Mouse (Mus musculus) hindbrain, embryonic 14.5 days (tissue): ENCODE results near the gene Hnrnpll. TPM values are rescaled to one million over a fixed set of nuclear protein-coding genes. Genes with fewer than 3 reads are reported as not detected.

ENCODE experiments used
- ATAC-seq: fragments of 200-750 bp; cut with Nextera tagmentation; 2 replicates; pipeline ENCODE4 v1.8.0; 2017; ENCODE audit warnings: moderate number of reproducible peaks, mild to moderate bottlenecking, moderate TSS enrichment, moderate library complexity; ENCODE audit not compliant: low FRiP score
- DNase-seq: peaks from one replicate; pipeline ENCODE4 v3.0.0-alpha.2; 2015; ENCODE audit warnings: low spot score
- H3K27ac ChIP-seq: fragments of 300-500 bp; sonication (generic); 2 replicates; pipeline ENCODE4 v1.5.1; 2014; ENCODE audit warnings: mild to moderate bottlenecking, moderate library complexity
- H3K27me3 ChIP-seq: fragments of 300-500 bp; sonication (generic); 2 replicates; pipeline ENCODE4 v1.6.1; 2014; ENCODE audit warnings: mild to moderate bottlenecking, low read length, mixed read lengths; ENCODE audit not compliant: control insufficient read depth, insufficient read depth
- H3K36me3 ChIP-seq: fragments of 300-500 bp; sonication (generic); replicated peaks from 2 replicates; pipeline ENCODE4 v1.6.1; 2014; ENCODE audit not compliant: control insufficient read depth, insufficient read depth
- H3K4me1 ChIP-seq: fragments of 300-500 bp; sonication (generic); replicated peaks from 2 replicates; pipeline ENCODE4 v1.6.1; 2014; ENCODE audit warnings: antibody characterized with exemption, low read length, mixed read lengths; ENCODE audit not compliant: control insufficient read depth, insufficient read depth
- H3K4me2 ChIP-seq: fragments of 300-500 bp; sonication (generic); replicated peaks from 2 replicates; pipeline ENCODE4 v1.6.1; 2014; ENCODE audit warnings: mild to moderate bottlenecking, moderate library complexity
- H3K4me3 ChIP-seq: fragments of 300-500 bp; sonication (generic); replicated peaks from 2 replicates; pipeline ENCODE4 v1.5.1; 2014; ENCODE audit warnings: mild to moderate bottlenecking, low read length
- H3K9ac ChIP-seq: fragments of 300-500 bp; sonication (generic); 2 replicates; pipeline ENCODE4 v1.6.1; 2014
- H3K9me3 ChIP-seq: fragments of 300-500 bp; sonication (generic); 2 replicates; pipeline ENCODE4 v1.6.1; 2016; ENCODE audit warnings: low read length; ENCODE audit not compliant: control insufficient read depth
- WGBS: fragments of 180-500 bp; shearing (Covaris S2); extraction: QIAGEN DNeasy Blood & Tissue Kit; methylation state at CpG from one replicate; pipeline ENCODE4 v1.1.7; 2014; 5-methylcytosine and 5-hydroxymethylcytosine counted together
- polyA plus RNA-seq: library from polyadenylated mRNA; unstranded; fragments of >200 nt; fragmentation: Nextera tagmentation; extraction: Ambion mirVana; gene quantifications from 2 replicates; pipeline ENCODE4 v1.2.1, GENCODE M21; 2014

The Hnrnpll gene
- polyA plus RNA-seq: 62.7 and 75.2 TPM in 2 replicates

DNA sequence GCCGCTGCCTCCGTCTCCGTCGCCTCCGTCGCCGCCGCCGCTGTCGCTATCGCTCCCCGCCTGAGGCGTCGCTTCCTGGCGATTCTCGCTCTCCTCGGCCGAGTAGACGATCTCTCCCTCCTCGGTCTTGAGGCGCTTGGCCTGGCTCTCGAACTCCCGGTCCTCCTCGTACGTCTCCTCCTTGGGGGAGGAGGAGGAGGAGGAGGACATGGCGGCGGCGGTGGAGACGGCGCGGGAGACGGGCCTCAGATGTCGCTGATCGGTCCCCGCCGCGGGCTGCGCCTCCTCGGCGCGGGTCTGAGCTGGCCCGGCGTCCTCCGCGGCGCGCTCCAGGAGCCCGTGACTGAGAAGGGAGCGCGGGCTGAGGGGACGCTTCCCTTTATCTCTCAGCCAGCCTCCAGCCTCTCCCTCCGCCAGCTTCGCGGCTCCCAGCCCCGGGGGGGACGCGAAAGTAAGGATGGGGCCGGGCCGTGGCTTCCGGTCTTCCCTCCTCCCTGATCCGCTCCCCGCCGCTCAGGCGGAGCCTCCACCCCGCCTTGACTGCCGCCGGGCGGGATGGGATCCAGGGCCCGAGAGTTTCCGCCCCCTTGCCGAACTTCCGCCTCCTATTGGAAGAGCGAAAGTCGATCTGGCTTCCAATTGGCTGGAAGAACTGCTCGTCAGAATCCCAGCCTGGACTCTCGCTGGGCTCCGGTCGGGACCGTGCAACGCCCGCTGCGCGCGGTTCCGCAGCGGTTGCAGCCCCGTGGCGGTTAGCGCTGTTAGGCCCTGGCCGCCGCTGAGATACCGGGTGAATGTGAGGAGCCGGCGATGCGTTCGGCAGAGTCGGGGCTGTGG is at the start of gene Hnrnpll:
Gene Hnrnpll (minus strand): TSS at position 552 of the 837 bp plus-strand sequence.
- DNase-seq: peak; percentile 98
- H3K9ac ChIP-seq: peak within 1 kb of the TSS; percentile 99
- peak within 1 kb of the TSS; percentile 99 for H3K4me3 ChIP-seq
- peaks cover 33% of the 10 kb centered on the region for H3K4me1 ChIP-seq
- peak within 1 kb of the TSS; percentile 77 for H3K4me2 ChIP-seq
- H3K9me3 ChIP-seq: no peaks in the 10 kb centered on the region
- under 1% methylated on average over 87 of the region's 97 CpGs for WGBS
- no peaks in the 10 kb centered on the region for H3K27me3 ChIP-seq
- peak; percentile 99 for ATAC-seq
- peak within 1 kb of the TSS; percentile 96 for H3K27ac ChIP-seq
- H3K36me3 ChIP-seq: no peaks in the 10 kb centered on the region

DNA sequence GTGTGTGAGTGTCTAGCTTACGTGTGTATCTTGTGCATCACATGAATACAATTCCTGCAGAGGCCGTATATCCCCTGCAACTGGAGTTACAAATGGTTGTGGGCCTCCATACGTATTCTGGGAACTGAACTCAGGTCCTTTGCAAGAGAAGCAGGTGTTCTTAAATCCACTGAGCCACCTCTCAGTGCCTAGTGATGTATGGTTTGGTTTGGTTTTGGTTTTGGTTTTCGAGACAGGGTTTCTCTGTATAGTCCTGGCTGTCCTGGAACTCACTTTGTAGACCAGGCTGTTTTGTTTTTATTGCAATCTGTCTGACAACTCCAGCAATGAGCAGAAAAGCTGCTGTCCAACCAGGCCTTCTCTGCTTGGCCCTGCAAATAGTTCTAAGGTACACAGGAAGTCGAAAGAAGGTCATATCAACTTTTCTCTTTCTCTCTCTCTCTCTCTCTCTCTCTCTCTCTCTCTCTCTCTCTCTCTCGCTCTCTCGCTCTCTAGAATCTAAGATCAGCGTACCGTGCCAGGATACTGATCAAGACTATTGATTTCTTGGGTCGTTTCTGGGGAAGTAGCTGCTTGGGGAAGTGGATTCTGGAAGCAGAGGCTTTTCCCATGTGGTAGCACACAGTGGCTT is 43.3 kb upstream of the Hnrnpll start:
- WGBS: 84% methylated on average over 10 of the region's 10 CpGs

DNA sequence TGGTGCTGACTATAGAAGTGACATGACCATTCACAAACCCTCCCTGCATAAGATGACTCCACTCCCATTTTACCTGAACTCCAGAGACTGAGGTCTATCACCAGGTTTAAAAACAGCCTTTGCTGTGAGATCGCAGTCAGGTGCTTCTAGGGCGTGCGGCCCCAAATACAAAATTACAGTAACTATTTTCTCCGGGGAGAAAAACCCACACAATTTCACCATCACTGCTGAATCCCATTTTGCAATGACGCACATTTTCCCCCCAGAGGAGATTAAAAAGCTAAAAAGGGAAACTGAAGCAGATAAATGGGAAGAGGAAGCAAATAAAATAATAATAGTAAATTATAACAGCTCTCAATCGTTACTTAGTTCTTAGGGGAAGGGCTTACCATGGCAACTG is 37.7 kb upstream of the Hnrnpll start:
- Histone ChIP-seq H3K36me3 (no peaks in the 10 kb centered on the region), H3K4me3 (no peak overlapping the region), H3K9ac (no peak overlapping the region), H3K27ac (no peak overlapping the region), H3K4me1 (peaks cover 10% of the 10 kb centered on the region), H3K27me3 (no peaks in the 10 kb centered on the region), H3K4me2 (no peak overlapping the region), H3K9me3 (no peaks in the 10 kb centered on the region)
- WGBS: 91% methylated on average over 6 of the region's 6 CpGs
- ATAC-seq (no peak), DNase-seq (no peak)

More for the DNA sequence above, 43.3 kb upstream of the Hnrnpll start:
- H3K9me3 ChIP-seq: no peaks in the 10 kb centered on the region
- no peak overlapping the region for H3K27ac ChIP-seq
- no peak overlapping the region for H3K9ac ChIP-seq
- H3K36me3 ChIP-seq: no peaks in the 10 kb centered on the region
- H3K27me3 ChIP-seq: no peaks in the 10 kb centered on the region
- no peak for ATAC-seq
- DNase-seq: no peak
- no peaks in the 10 kb centered on the region for H3K4me1 ChIP-seq
- no peak overlapping the region for H3K4me2 ChIP-seq
- no peak overlapping the region for H3K4me3 ChIP-seq

DNA sequence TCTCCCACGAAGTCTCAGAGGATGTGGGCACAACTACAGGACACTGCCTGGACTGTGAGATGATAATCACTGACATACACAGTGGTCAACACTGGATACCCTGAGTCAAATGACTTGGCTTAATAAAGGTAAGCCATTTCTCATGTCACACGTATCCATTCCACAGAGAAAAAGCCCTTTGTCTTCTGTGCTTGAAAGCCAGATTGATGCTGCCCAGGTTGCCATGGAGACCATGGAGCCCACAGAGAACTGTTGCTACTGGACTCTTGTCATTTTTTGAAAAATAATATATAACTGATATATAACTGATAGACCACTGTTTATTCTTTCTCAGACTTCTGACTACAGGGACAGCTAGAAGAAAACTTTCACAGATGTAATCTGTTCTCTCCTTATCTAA is 35.1 kb upstream of the Hnrnpll start:
- Histone ChIP-seq H3K4me1 (peaks cover 10% of the 10 kb centered on the region), H3K36me3 (no peaks in the 10 kb centered on the region), H3K4me2 (no peak overlapping the region), H3K9me3 (no peaks in the 10 kb centered on the region), H3K4me3 (no peak overlapping the region), H3K27me3 (no peaks in the 10 kb centered on the region), H3K27ac (no peak overlapping the region), H3K9ac (no peak overlapping the region)
- ATAC-seq: no peak
- 21% methylated on average over 2 of the region's 2 CpGs for WGBS
- DNase-seq: peak; percentile 33

DNA sequence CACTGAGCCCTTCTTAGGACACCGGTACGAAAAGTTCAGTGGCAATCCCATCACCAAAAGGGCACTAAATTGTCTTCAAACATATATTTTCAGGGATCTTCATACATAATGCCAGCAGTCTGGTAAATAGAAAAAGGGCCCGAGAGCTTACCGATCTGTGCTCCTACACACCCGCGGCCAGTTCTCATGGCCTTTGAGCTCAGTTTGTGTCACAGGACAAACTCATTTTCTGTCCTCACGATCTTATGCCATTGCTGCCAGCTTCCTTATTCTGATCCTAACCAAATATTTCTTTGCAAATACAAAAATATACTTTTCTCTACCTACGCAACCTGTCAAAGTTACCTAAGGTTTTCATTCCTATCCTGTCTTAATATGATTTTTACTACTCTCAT is 34.6 kb upstream of the Hnrnpll start:
- Histone ChIP-seq H3K4me1 (peaks cover 10% of the 10 kb centered on the region), H3K4me2 (no peak overlapping the region), H3K4me3 (no peak overlapping the region), H3K27ac (no peak overlapping the region), H3K9me3 (no peaks in the 10 kb centered on the region), H3K36me3 (no peaks in the 10 kb centered on the region), H3K9ac (no peak overlapping the region), H3K27me3 (no peaks in the 10 kb centered on the region)
- WGBS: 80% methylated on average over 8 of the region's 8 CpGs
- no peak for ATAC-seq
- no peak for DNase-seq

DNA sequence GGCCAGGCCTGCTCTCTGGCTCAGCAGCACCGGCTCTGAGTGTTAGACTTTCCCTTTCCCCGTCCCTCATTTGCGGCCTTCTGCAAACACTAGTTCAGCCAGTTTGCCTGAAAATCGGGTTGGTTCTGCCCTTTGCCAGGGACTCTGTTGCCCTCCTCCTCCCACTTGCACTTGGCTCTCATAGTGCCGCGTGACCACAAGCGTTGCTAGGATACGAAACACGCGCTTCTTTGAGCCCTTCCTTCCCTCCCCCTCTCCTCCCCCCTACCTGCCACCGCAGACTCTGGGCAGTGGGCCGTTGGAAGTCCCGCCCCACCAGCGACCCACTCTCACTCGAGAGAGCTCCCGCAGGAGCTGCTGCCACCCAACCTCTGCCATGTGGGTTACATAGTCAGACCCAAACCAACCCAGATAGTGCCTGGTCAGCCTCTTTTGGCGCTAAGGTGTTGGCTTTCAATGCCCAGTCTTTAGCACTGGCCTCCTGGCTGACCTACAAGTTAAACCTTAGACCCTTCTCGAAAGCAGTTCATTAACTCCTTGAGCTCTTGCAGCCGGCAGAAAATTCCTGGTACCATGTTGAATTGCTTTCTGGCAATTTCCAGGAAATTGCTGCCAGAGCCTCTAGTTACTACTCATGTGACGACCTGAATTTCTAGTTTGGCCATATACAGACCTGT is 34.0 kb upstream of the Hnrnpll start:
- no peaks in the 10 kb centered on the region for H3K27me3 ChIP-seq
- H3K4me1 ChIP-seq: peaks cover 10% of the 10 kb centered on the region
- no peaks in the 10 kb centered on the region for H3K36me3 ChIP-seq
- H3K9ac ChIP-seq: no peak overlapping the region; the same call in 1 of the 2 replicates
- no peak overlapping the region for H3K27ac ChIP-seq
- H3K9me3 ChIP-seq: no peaks in the 10 kb centered on the region
- peak overlapping the region; percentile 34 for H3K4me2 ChIP-seq
- H3K4me3 ChIP-seq: 0 out of 2 replicates have a peak overlapping the region, but pooled peaks have one; percentile 1
- peak; percentile 55 for DNase-seq
- WGBS: 13% methylated on average over 20 of the region's 20 CpGs
- peak; percentile 78; the same call in 1 of the 2 replicates for ATAC-seq

DNA sequence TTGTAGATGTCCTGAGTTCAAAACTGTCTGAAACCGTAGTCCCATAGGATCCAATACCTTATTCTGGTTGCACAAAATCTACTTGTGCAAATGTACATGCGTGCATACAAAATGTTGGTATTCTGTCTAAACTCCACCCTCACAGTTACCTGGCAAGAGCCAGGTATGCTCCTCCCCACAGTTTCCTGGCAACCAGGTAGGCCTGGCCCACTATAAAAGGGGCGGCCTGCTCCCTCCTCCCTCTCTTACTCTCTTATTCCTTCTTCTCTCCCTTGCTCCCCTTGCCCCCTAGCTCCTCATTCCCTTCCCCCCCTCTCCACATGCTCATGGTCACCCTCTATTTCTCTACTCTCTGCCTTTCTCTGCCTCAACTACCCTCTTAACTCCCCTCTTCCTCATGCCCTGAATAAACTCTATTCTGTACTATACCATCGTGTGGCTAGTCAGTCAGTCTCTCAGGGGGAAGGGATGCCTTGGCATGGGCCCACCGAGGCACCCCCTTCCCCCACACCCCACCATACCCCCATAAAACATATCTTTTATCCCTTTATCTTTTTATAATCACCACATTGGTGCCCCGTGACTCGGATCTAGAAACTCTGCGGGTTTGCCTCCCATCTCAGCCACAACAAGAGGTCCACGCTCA is 33.2 kb upstream of the Hnrnpll start:
- Histone ChIP-seq H3K27ac (no peak overlapping the region), H3K4me3 (no peak overlapping the region)
- WGBS: 83% methylated on average over 9 of the region's 9 CpGs

DNA sequence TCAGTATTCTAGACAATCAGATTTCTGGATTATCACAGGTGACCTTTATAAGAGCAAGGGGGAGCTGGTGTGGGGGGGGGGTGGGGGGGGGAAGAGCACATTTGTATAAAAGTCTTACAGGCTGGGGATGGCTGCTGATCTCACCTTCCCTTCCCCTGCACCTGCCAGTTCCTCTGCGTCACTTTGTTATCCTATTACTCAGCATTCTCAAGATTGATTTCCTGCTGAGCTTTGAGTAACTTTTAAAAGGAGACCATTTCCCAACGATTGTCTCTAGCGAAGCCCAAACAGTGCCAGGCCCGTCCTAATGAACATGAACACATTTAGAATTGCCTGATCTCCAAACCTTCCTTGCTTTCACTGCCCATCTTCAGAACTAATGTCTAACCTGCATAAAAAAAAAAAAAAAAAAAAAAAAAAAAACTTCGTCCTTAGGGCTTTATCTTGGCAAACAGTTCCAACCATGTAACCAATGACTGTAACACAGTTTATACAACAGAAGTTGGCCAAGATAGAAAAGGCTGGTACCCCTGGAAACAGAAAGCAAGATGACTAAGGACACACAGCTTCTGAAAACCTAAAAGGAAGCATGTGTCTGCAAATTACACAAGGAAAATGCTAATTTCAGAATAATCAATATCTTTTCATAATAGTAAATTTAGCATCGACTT is 29.9 kb upstream of the Hnrnpll start:
- Histone ChIP-seq H3K4me3 (no peak overlapping the region), H3K9me3 (no peaks in the 10 kb centered on the region), H3K4me2 (no peak overlapping the region), H3K4me1 (peaks cover 10% of the 10 kb centered on the region), H3K36me3 (no peaks in the 10 kb centered on the region), H3K27me3 (no peaks in the 10 kb centered on the region), H3K27ac (no peak overlapping the region), H3K9ac (no peak overlapping the region)
- ATAC-seq: no peak
- WGBS: 50% methylated on average over 6 of the region's 6 CpGs
- DNase-seq: no peak

More for the DNA sequence above, 33.2 kb upstream of the Hnrnpll start:
- ATAC-seq (no peak), DNase-seq (no peak)
- Histone ChIP-seq H3K36me3 (no peaks in the 10 kb centered on the region), H3K27me3 (no peaks in the 10 kb centered on the region), H3K4me2 (peak overlapping the region; percentile 34), H3K9me3 (no peaks in the 10 kb centered on the region), H3K4me1 (peaks cover 10% of the 10 kb centered on the region), H3K9ac (no peak overlapping the region; the same call in 1 of the 2 replicates)
